Mouse (Mus musculus) layer of hippocampus, adult 2 months (tissue): ENCODE measurements around the gene Gm3371. TPM values are rescaled to one million over a fixed set of nuclear protein-coding genes. Genes with fewer than 3 reads are reported as not detected.
"Not testable (repeated sequence)": the region's sequence is repeated elsewhere in the genome, so short reads cannot be mapped to it uniquely, and the experiment has no call there.

ENCODE experiments used
- DNase-seq, 2 experiments: peaks; one replicate each; pipeline ENCODE4 v3.0.0; 2022; ENCODE audit warnings: low spot score in 2 of 2
- H3K27ac ChIP-seq: fragments of 200-600 bp; 2 replicates; pipeline ENCODE4 v1.8.1; 2022
- H3K4me3 ChIP-seq: fragments of 200-600 bp; 2 replicates; pipeline ENCODE4 v1.8.1; 2022; ENCODE audit warnings: mild to moderate bottlenecking
- CTCF ChIP-seq: fragments of 200-600 bp; conservative IDR thresholded peaks from 2 replicates; pipeline ENCODE4 v1.8.1; 2022; ENCODE audit warnings: antibody characterized with exemption, mild to moderate bottlenecking, moderate library complexity
- long read RNA-seq, 2 experiments: library from polyadenylated mRNA; stranded (forward); transcript quantifications; one replicate each; pipeline ENCODE4 v2.0.0; 2021; ENCODE audit warnings: borderline mapping rate in 2 of 2
- total RNA-seq, 2 experiments: library from RNA; stranded (reverse); gene quantifications; 2 replicates each; pipeline ENCODE4 v1.2.3; 2021

The Gm3371 gene
- total RNA-seq: not detected
- long read RNA-seq, experiment 1: 0 reads
- long read RNA-seq, experiment 2: 0 reads

DNA sequence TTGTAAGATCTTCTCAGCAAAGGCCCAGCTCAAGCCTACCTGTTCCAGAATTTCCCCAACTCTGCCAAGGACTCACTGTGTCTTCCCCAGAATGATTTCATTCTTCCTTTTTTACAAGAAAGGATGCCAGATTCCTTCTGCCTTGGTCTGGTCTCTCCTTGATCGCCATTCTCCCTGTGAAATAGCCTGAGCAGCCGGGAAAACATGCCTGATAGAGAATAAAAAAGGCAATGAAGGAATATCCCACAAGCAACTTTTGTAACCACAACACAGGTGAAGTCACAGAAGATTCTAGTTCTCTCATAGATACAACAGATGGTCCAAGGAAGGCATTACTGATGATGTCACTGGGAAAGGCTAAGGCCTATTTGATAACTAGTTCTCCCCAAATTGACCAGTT, at the start of gene Gm3371:
Gene Gm3371 (minus strand): TSS at position 101 of the 400 bp plus-strand sequence.
- H3K4me3 ChIP-seq, DNase-seq, H3K27ac ChIP-seq: not testable (repeated sequence)

DNA sequence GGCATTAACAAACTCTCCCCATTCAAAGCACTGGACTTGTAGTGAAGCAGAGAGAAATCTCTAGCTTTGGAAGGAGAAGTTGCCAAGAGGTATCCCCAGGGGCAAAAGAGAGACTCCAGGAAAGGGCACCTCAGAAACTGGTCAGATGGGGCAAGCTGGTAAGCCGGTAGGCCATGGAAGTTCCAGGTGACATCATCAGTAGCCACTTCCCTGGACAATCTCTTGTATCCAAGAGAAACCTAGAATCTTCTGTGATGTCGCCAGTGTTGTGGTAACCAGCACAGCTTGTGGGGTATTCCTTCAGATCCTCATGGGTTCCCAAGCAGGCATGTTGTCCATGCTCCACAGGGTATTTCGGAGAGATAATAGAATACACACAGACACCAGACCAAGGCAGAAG, 22.8 kb upstream of the Gm3371 start, which contains the start of gene Gm8232:
Gene Gm8232 (plus strand): TSS at position 301 of the 400 bp plus-strand sequence.
- not testable (repeated sequence) for DNase-seq, H3K4me3 ChIP-seq

DNA sequence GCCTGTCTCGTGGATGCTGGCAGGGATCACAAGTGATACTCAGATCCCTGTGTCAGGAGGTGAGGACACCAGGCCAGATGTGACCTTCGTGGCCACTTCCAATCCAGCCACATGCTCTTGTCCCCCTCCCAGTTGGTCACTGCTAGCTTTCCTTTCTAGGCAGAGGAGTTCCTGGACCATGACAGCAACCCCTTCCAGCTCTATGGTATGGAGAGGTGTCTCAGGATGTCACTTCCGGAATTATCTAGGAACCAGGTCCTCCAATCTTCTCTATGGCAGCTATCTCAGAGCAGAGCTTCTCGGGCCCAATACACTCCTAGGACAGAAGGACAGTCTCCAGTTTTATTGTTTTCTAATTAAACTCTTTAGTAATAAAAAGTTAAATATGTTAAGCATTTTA, 26.3 kb downstream of the Gm3371 start:
- H3K4me3 ChIP-seq, H3K27ac ChIP-seq, DNase-seq: not testable (repeated sequence)

More for the DNA sequence above, 22.8 kb upstream of the Gm3371 start, which contains the start of gene Gm8232:
- H3K27ac ChIP-seq: not testable (repeated sequence)

DNA sequence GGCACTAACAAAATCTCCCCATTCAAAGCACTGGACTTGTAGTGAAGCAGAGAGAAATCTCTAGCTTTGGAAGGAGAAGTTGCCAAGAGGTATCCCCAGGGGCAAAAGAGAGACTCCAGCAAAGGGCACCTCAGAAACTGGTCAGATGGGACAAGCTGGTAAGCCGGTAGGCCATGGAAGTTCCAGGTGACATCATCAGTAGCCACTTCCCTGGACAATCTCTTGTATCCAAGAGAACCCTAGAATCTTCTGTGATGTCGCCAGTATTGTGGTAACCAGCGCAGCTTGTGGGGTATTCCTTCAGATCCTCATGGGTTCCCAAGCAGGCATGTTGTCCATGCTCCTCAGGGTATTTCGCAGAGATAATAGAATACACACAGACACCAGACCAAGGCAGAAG, 45.4 kb downstream of the Gm3371 start, which contains the start of gene Gm8229:
Gene Gm8229 (plus strand): TSS at position 301 of the 400 bp plus-strand sequence.
- H3K27ac ChIP-seq, DNase-seq, H3K4me3 ChIP-seq: not testable (repeated sequence)

DNA sequence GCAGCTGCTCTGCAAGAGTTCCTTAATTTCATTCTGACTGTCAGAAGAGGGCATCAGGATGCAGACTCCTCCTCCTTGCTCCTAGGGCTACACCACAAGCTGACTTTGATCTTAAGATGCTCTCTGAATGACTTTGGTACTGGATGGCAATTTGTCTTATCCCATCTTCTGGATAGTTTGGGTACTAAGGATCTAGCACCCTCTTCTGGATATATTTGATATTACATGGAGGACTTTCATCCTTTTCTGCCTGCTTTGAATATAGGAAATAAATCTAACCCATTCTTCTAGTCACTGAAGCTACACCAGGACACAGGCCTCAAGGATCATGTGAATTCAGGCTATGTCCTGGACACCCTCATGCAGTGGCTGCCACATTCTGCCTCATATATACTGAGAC, 48.2 kb downstream of the Gm3371 start:
- H3K27ac ChIP-seq, H3K4me3 ChIP-seq, DNase-seq: not testable (repeated sequence)
- TF ChIP-seq CTCF: peak; percentile 64

DNA sequence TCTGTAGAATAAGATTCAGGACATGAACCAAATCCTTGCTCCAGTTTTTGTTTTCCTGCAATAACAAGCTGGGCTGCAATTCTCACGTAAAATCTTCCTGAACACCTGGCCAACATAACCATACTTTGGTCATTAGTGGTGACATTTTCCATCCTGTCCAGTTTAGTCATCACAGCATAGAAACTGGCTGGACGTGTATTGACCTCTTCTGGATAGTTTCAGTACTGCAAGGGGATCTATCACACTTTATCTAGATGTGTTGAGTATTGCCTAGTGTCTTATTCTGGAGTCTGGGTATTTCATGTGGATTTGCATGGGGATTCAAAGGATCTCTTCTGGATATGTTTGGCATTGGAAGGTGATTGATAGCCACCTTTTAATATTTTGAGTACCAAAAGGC, 49.1 kb downstream of the Gm3371 start:
- H3K4me3 ChIP-seq, DNase-seq, H3K27ac ChIP-seq: not testable (repeated sequence)
- peak; percentile 39 for TF ChIP-seq CTCF

Other genes with a start within 250 kb of the Gm3371 start
- gene Gm8212, start 213.0 kb downstream of the Gm3371 start, total RNA-seq: not detected
- gene 4930503E14Rik, start 197.4 kb downstream of the Gm3371 start, total RNA-seq: not detected
- not detected for gene Gm8220, start 125.1 kb downstream of the Gm3371 start, total RNA-seq
- gene Gm5930, start 72.1 kb downstream of the Gm3371 start, total RNA-seq: not detected
- not detected for gene Gm8229, start 45.3 kb downstream of the Gm3371 start, total RNA-seq
- gene Gm8232, start 22.9 kb upstream of the Gm3371 start, total RNA-seq: not detected
- gene BC061237, start 81.8 kb upstream of the Gm3371 start, total RNA-seq: not detected
- gene Gm17093, start 107.6 kb upstream of the Gm3371 start, total RNA-seq: not detected
- gene Gm8247, start 172.5 kb upstream of the Gm3371 start, total RNA-seq: not detected
- gene Gm5624, start 217.2 kb upstream of the Gm3371 start, total RNA-seq: not detected